In genomic region chr19:45717493-45718220, GRCm38 (mm10) we compare ENCODE assay signal across 8 mouse cellular contexts. TPM values are rescaled to one million over a fixed set of nuclear protein-coding genes. Genes with fewer than 3 reads are reported as not detected.
DNase-seq lines count a peak whose midpoint lies in the region; ATAC-seq lines count a peak whose summit lies in the region.

No protein-coding gene starts in this region.

- H3K36me3 ChIP-seq in forebrain, embryonic 10.5 days (replicated peaks) = no peaks in the 10 kb centered on the region
- H3K36me3 ChIP-seq in hindbrain, embryonic 11.5 days (ENCODE audit: control insufficient read depth, insufficient read depth, low read length) = no peaks in the 10 kb centered on the region
- no peaks in the 10 kb centered on the region for H3K36me3 ChIP-seq in midbrain, embryonic 14.5 days (ENCODE audit: control insufficient read depth, insufficient read depth, low read length)

- H3K27me3 ChIP-seq in forebrain, embryonic 10.5 days (ENCODE audit: poor library complexity, severe bottlenecking) = peaks cover 86% of the 10 kb centered on the region
- H3K27me3 ChIP-seq in hindbrain, embryonic 11.5 days (ENCODE audit: control insufficient read depth, insufficient read depth, low read length) = peaks cover 70% of the 10 kb centered on the region
- H3K27me3 ChIP-seq in midbrain, embryonic 14.5 days (ENCODE audit: control insufficient read depth, insufficient read depth, low read length) = peaks cover 39% of the 10 kb centered on the region

- peak overlapping the region; percentile 39 for H3K4me2 ChIP-seq in hindbrain, embryonic 11.5 days (replicated peaks; ENCODE audit: low read depth, low read length)
- peak overlapping the region; percentile 55 for H3K4me2 ChIP-seq in midbrain, embryonic 14.5 days (ENCODE audit: low read length)

- H3K9ac ChIP-seq in hindbrain, embryonic 11.5 days (ENCODE audit: low read depth, low read length) = peak overlapping the region; percentile 8; the same call in 1 of the 2 replicates
- H3K9ac ChIP-seq in midbrain, embryonic 14.5 days (replicated peaks; ENCODE audit: low read length) = peak overlapping the region; percentile 51; the same call in 1 of the 2 replicates

- H3K4me3 ChIP-seq in forebrain, embryonic 10.5 days = peak overlapping the region; percentile 31
- 0 out of 2 replicates have a peak overlapping the region, but pooled peaks have one; percentile 14 for H3K4me3 ChIP-seq in hindbrain, embryonic 11.5 days (ENCODE audit: low read depth, low read length)
- H3K4me3 ChIP-seq in midbrain, embryonic 14.5 days (replicated peaks; ENCODE audit: low read depth, low read length) = peak overlapping the region; percentile 27

- WGBS in forebrain, embryonic 10.5 days = 3% methylated on average over 16 of the region's 16 CpGs
- WGBS in hindbrain, embryonic 11.5 days = 3% methylated on average over 16 of the region's 16 CpGs
- under 1% methylated on average over 16 of the region's 16 CpGs for WGBS in midbrain, embryonic 14.5 days

- no peaks in the 10 kb centered on the region for H3K9me3 ChIP-seq in forebrain, embryonic 10.5 days
- no peaks in the 10 kb centered on the region for H3K9me3 ChIP-seq in hindbrain, embryonic 11.5 days (ENCODE audit: control insufficient read depth, low read length)
- no peaks in the 10 kb centered on the region for H3K9me3 ChIP-seq in midbrain, embryonic 14.5 days (ENCODE audit: control insufficient read depth, low read length)

- H3K4me1 ChIP-seq in forebrain, embryonic 10.5 days = peaks cover 38% of the 10 kb centered on the region
- H3K4me1 ChIP-seq in hindbrain, embryonic 11.5 days (replicated peaks; ENCODE audit: control insufficient read depth, insufficient read depth, low read length) = no peaks in the 10 kb centered on the region
- H3K4me1 ChIP-seq in midbrain, embryonic 14.5 days (ENCODE audit: control insufficient read depth, insufficient read depth, low read length) = peaks cover 12% of the 10 kb centered on the region

- H3K27ac ChIP-seq in forebrain, embryonic 10.5 days = peak overlapping the region; percentile 54
- peak overlapping the region; percentile 72 for H3K27ac ChIP-seq in hindbrain, embryonic 11.5 days (ENCODE audit: low read depth, low read length)
- H3K27ac ChIP-seq in midbrain, embryonic 14.5 days (replicated peaks; ENCODE audit: low read depth, low read length) = peak overlapping the region; percentile 81

- peak; percentile 13 for DNase-seq in 3T3-L1 (ENCODE audit: low read depth, low spot score)
- peak; percentile 86 for DNase-seq in brain, adult 2 months (ENCODE audit: low read depth, low spot score)
- DNase-seq in forebrain, embryonic 10.5 days (ENCODE audit: extremely low spot score, low spot score) = peak; percentile 65
- DNase-seq in hindbrain, embryonic 11.5 days (ENCODE audit: low spot score) = peak; percentile 74
- peak; percentile 33 to 66 for DNase-seq in left cerebral cortex, postnatal 10 days (ENCODE audit: extremely low spot score in 1 of 2, low spot score in 2 of 2)
- peak; percentile 83 for DNase-seq in midbrain, embryonic 14.5 days
- no peak for DNase-seq in natural killer cell, adult 2 months (ENCODE audit: low spot score in 2 of 2)
- DNase-seq in urinary bladder, postnatal 4 days (ENCODE audit: low spot score in 2 of 2) = no peak

- peak; percentile 78 for ATAC-seq in hindbrain, embryonic 11.5 days (ENCODE audit: low FRiP score)
- peak; percentile 76; the same call in 1 of the 2 replicates for ATAC-seq in midbrain, embryonic 14.5 days (ENCODE audit: low FRiP score, low TSS enrichment)

- intact Hi-C loops in left cerebral cortex, postnatal 10 days (cut with DNase I) = no loop called here

RNA-seq across cellular contexts. Expression of gene Fgf8, which starts 25.1 kb away (rescaled TPM):
- 30.6 and 35.3 TPM in 2 replicates for polyA plus RNA-seq in forebrain, embryonic 10.5 days (2016; fragmentation: Nextera tagmentation; extraction: Ambion mirVana)
- 4.6 and 5.7 TPM in 2 replicates for polyA plus RNA-seq in hindbrain, embryonic 11.5 days (2014; fragmentation: Nextera tagmentation; extraction: Ambion mirVana)
- not detected for total RNA-seq in left cerebral cortex, postnatal 10 days (2021)
- polyA plus RNA-seq in midbrain, embryonic 14.5 days (2014; fragmentation: Nextera tagmentation; extraction: Ambion mirVana) = 0.18 and 0.54 TPM in 2 replicates

RNA-seq across cellular contexts. Expression of gene Npm3, which starts 31.7 kb away (rescaled TPM):
- polyA plus RNA-seq in forebrain, embryonic 10.5 days (2016; fragmentation: Nextera tagmentation; extraction: Ambion mirVana) = 10.7 and 16.1 TPM in 2 replicates
- polyA plus RNA-seq in hindbrain, embryonic 11.5 days (2014; fragmentation: Nextera tagmentation; extraction: Ambion mirVana) = 7.4 and 8.8 TPM in 2 replicates
- 10 to 100 TPM in 1 of 2 experiments, 1 to 10 TPM in 1; 9.7 to 11.1 TPM for total RNA-seq in left cerebral cortex, postnatal 10 days (2021)
- polyA plus RNA-seq in midbrain, embryonic 14.5 days (2014; fragmentation: Nextera tagmentation; extraction: Ambion mirVana) = 7.6 and 26.4 TPM in 2 replicates

RNA-seq across cellular contexts. Expression of gene Fbxw4, which starts 57.5 kb away (rescaled TPM):
- polyA plus RNA-seq in forebrain, embryonic 10.5 days (2016; fragmentation: Nextera tagmentation; extraction: Ambion mirVana) = 4.2 and 4.4 TPM in 2 replicates
- 2.0 and 3.5 TPM in 2 replicates for polyA plus RNA-seq in hindbrain, embryonic 11.5 days (2014; fragmentation: Nextera tagmentation; extraction: Ambion mirVana)
- total RNA-seq in left cerebral cortex, postnatal 10 days (2021) = 10 to 100 TPM; 28.7 to 33.3 TPM
- polyA plus RNA-seq in midbrain, embryonic 14.5 days (2014; fragmentation: Nextera tagmentation; extraction: Ambion mirVana) = 5.6 and 8.1 TPM in 2 replicates

Comparison
In these comparisons a context has a peak if more than half of its experiments do, and no peak if none do; other contexts are left out.
1. DNase-seq: peak in 3T3-L1 (single experiment), brain, adult 2 months (single experiment), forebrain, embryonic 10.5 days (single experiment), hindbrain, embryonic 11.5 days (single experiment), left cerebral cortex, postnatal 10 days (2 of 2) and midbrain, embryonic 14.5 days (single experiment); none in natural killer cell, adult 2 months (0 of 2) and urinary bladder, postnatal 4 days (0 of 2).
2. Peak in every context shown above with its lines, with median percentiles within 50 percentile points of each other: H3K27ac ChIP-seq and H3K4me3 ChIP-seq.